Mouse (Mus musculus): ENCODE data around the gene Slc22a5. TPM values are rescaled to one million over a fixed set of nuclear protein-coding genes. Genes with fewer than 3 reads are reported as not detected.
"Not testable (repeated sequence)": the region's sequence is repeated elsewhere in the genome, so short reads cannot be mapped to it uniquely, and the experiment has no call there.

Gene Slc22a5
- total RNA-seq (2021) = 10 to 100 TPM in 1 of 2 experiments, 1 to 10 TPM in 1; 7.8 to 13.1 TPM

- DNase-seq (ENCODE audit: low spot score in 2 of 2) = peak; percentile 97
- intact Hi-C loops (cut with DNase I) = no loop called here
Measured at GRCm38 (mm10) chr11:53891505-53892451, at the start of gene Slc22a5. Gene Slc22a5 (minus strand): TSS chr11:53891660.

GRCm38 (mm10) chr11:53931944-53932318 is 40.5 kb upstream of the Slc22a5 start:
- DNase-seq (ENCODE audit: low spot score in 2 of 2); intact Hi-C loops (cut with DNase I): not testable (repeated sequence)

GRCm38 (mm10) chr11:53931091-53931943 is 39.9 kb upstream of the Slc22a5 start:
- DNase-seq (ENCODE audit: low spot score in 2 of 2) = peak; percentile 35 to 52
- intact Hi-C loops (cut with DNase I) = no loop called here

GRCm38 (mm10) chr11:53929741-53930140 is 38.3 kb upstream of the Slc22a5 start:
- intact Hi-C loops (cut with DNase I) = no loop called here
- no peak for DNase-seq (ENCODE audit: low spot score in 2 of 2)

- intact Hi-C loops (cut with DNase I) = no loop called here
- no peak for DNase-seq (ENCODE audit: low spot score in 2 of 2)
Measured at GRCm38 (mm10) chr11:53928585-53928984, 37.1 kb upstream of the Slc22a5 start.

- no peak for DNase-seq (ENCODE audit: low spot score in 2 of 2)
- intact Hi-C loops (cut with DNase I) = no loop called here
Measured at GRCm38 (mm10) chr11:53926303-53926702, 34.8 kb upstream of the Slc22a5 start.

GRCm38 (mm10) chr11:53918851-53919250 is 27.4 kb upstream of the Slc22a5 start:
- DNase-seq (ENCODE audit: low spot score in 2 of 2) = no peak
- intact Hi-C loops (cut with DNase I) = no loop called here

GRCm38 (mm10) chr11:53911011-53911410 is 19.6 kb upstream of the Slc22a5 start:
- no peak for DNase-seq (ENCODE audit: low spot score in 2 of 2)
- intact Hi-C loops (cut with DNase I) = no loop called here

- intact Hi-C loops (cut with DNase I) = no loop called here
- no peak for DNase-seq (ENCODE audit: low spot score in 2 of 2)
Measured at GRCm38 (mm10) chr11:53908686-53909085, 17.2 kb upstream of the Slc22a5 start.

GRCm38 (mm10) chr11:53904534-53904925 is 13.1 kb upstream of the Slc22a5 start:
- intact Hi-C loops (cut with DNase I) = no loop called here
- DNase-seq (ENCODE audit: low spot score in 2 of 2) = no peak

- intact Hi-C loops (cut with DNase I) = no loop called here
- DNase-seq (ENCODE audit: low spot score in 2 of 2) = no peak
Measured at GRCm38 (mm10) chr11:53903781-53904533, 12.5 kb upstream of the Slc22a5 start.

GRCm38 (mm10) chr11:53902741-53903140 is 11.3 kb upstream of the Slc22a5 start:
- intact Hi-C loops (cut with DNase I) = no loop called here

GRCm38 (mm10) chr11:53900991-53901390 is 9.5 kb upstream of the Slc22a5 start:
- DNase-seq (ENCODE audit: low spot score in 2 of 2) = no peak
- intact Hi-C loops (cut with DNase I) = no loop called here

More at GRCm38 (mm10) chr11:53902741-53903140, 11.3 kb upstream of the Slc22a5 start:
- DNase-seq (ENCODE audit: low spot score in 2 of 2) = no peak

GRCm38 (mm10) chr11:53899981-53900380 is 8.5 kb upstream of the Slc22a5 start:
- intact Hi-C loops (cut with DNase I) = no loop called here
- no peak for DNase-seq (ENCODE audit: low spot score in 2 of 2)

- intact Hi-C loops (cut with DNase I) = no loop called here
- no peak for DNase-seq (ENCODE audit: low spot score in 2 of 2)
Measured at GRCm38 (mm10) chr11:53899004-53899403, 7.5 kb upstream of the Slc22a5 start.

GRCm38 (mm10) chr11:53896935-53897334 is 5.5 kb upstream of the Slc22a5 start:
- intact Hi-C loops (cut with DNase I) = no loop called here
- no peak for DNase-seq (ENCODE audit: low spot score in 2 of 2)

- no peak for DNase-seq (ENCODE audit: low spot score in 2 of 2)
- intact Hi-C loops (cut with DNase I) = no loop called here
Measured at GRCm38 (mm10) chr11:53893451-53893850, 2.0 kb upstream of the Slc22a5 start.

- intact Hi-C loops (cut with DNase I) = no loop called here
- DNase-seq (ENCODE audit: low spot score in 2 of 2) = no peak
Measured at GRCm38 (mm10) chr11:53892716-53893416, 1.4 kb upstream of the Slc22a5 start.

GRCm38 (mm10) chr11:53890906-53891504 is 455 bp downstream of the Slc22a5 start:
- DNase-seq (ENCODE audit: low spot score in 2 of 2) = no peak
- intact Hi-C loops (cut with DNase I) = no loop called here
